Mouse (Mus musculus) hindbrain, postnatal 0 days (tissue): ENCODE data around the gene Frs2. TPM values are rescaled to one million over a fixed set of nuclear protein-coding genes. Genes with fewer than 3 reads are reported as not detected.

Source experiments
- ATAC-seq: fragments of 200-750 bp; cut with Nextera tagmentation; 2 replicates; pipeline ENCODE4 v1.8.0; 2017; ENCODE audit warnings: mild to moderate bottlenecking, moderate TSS enrichment, moderate library complexity
- DNase-seq: peaks from one replicate; pipeline ENCODE4 v3.0.0-alpha.2; 2015; ENCODE audit warnings: low spot score
- H3K27ac ChIP-seq: fragments of 300-500 bp; sonication (generic); 2 replicates; pipeline ENCODE4 v1.5.1; 2014; ENCODE audit warnings: mild to moderate bottlenecking
- H3K27me3 ChIP-seq: fragments of 300-500 bp; sonication (generic); 2 replicates; pipeline ENCODE4 v1.6.1; 2014; ENCODE audit warnings: low read length, mixed read lengths; ENCODE audit not compliant: insufficient read depth
- H3K36me3 ChIP-seq: fragments of 300-500 bp; sonication (generic); 2 replicates; pipeline ENCODE4 v1.6.1; 2014; ENCODE audit warnings: low read length, mixed read lengths; ENCODE audit not compliant: insufficient read depth
- H3K4me1 ChIP-seq: fragments of 300-500 bp; sonication (generic); 2 replicates; pipeline ENCODE4 v1.6.1; 2014; ENCODE audit warnings: antibody characterized with exemption, low read length, mixed read lengths; ENCODE audit not compliant: insufficient read depth
- H3K4me2 ChIP-seq: fragments of 300-500 bp; sonication (generic); 2 replicates; pipeline ENCODE4 v1.6.1; 2014; ENCODE audit warnings: low read depth, mild to moderate bottlenecking, low read length, moderate library complexity, mixed read lengths
- H3K4me3 ChIP-seq: fragments of 300-500 bp; sonication (generic); 2 replicates; pipeline ENCODE4 v1.5.1; 2014; ENCODE audit warnings: low read length
- H3K9ac ChIP-seq: fragments of 300-500 bp; sonication (generic); replicated peaks from 2 replicates; pipeline ENCODE4 v1.6.1; 2014; ENCODE audit warnings: mild to moderate bottlenecking, low read length, moderate library complexity, mixed read lengths
- H3K9me3 ChIP-seq: fragments of 300-500 bp; sonication (generic); 2 replicates; pipeline ENCODE4 v1.6.1; 2016; ENCODE audit warnings: low read length, mixed read lengths
- CTCF ChIP-seq: IDR thresholded peaks from 2 replicates; pipeline ENCODE4 v1.5.1; 2016; ENCODE audit warnings: antibody characterized with exemption, control low read depth, low read depth
- WGBS: fragments of 180-500 bp; shearing (Covaris S2); extraction: QIAGEN DNeasy Blood & Tissue Kit; methylation state at CpG from one replicate; pipeline ENCODE4 v1.1.7; 2014; 5-methylcytosine and 5-hydroxymethylcytosine counted together
- polyA plus RNA-seq: library from polyadenylated mRNA; unstranded; fragments of >200 nt; fragmentation: Nextera tagmentation; extraction: Ambion mirVana; gene quantifications from 2 replicates; pipeline ENCODE4 v1.2.1, GENCODE M21; 2015
- total RNA-seq: library from RNA; depleted of rRNA; stranded (reverse); fragments of >200 nt; gene quantifications from 2 replicates; pipeline ENCODE4 v1.2.3, GENCODE M21; 2014

The Frs2 gene
- total and polyA plus RNA-seq, 2 experiments from 2014 or later = 19.1 to 19.3 TPM

GRCm38 (mm10) chr10:117096096-117096495, 52.2 kb downstream of the Frs2 start:
- DNase-seq = no peak
- peaks cover 16% of the 10 kb centered on the region for H3K4me1 ChIP-seq
- no peaks in the 10 kb centered on the region for H3K27me3 ChIP-seq
- no peak overlapping the region for H3K9ac ChIP-seq
- H3K4me2 ChIP-seq = no peak overlapping the region
- no peak for ATAC-seq
- no peak overlapping the region for H3K4me3 ChIP-seq
- WGBS = 79% methylated on average over 6 of the region's 6 CpGs
- H3K36me3 ChIP-seq = no peaks in the 10 kb centered on the region
- no peak for TF ChIP-seq CTCF
- H3K9me3 ChIP-seq = no peaks in the 10 kb centered on the region
- H3K27ac ChIP-seq = no peak overlapping the region; the same call in 1 of the 2 replicates

GRCm38 (mm10) chr10:117094504-117095329, 53.6 kb downstream of the Frs2 start:
- peaks cover 16% of the 10 kb centered on the region for H3K4me1 ChIP-seq
- H3K27ac ChIP-seq = peak overlapping the region; percentile 89
- WGBS = 12% methylated on average over 15 of the region's 15 CpGs
- no peaks in the 10 kb centered on the region for H3K9me3 ChIP-seq
- H3K4me3 ChIP-seq = no peak overlapping the region
- ATAC-seq (peak; percentile 99), DNase-seq (peak; percentile 90)
- peak overlapping the region; percentile 16; the same call in 1 of the 2 replicates for H3K4me2 ChIP-seq
- TF ChIP-seq CTCF = no peak
- H3K36me3 ChIP-seq = no peaks in the 10 kb centered on the region
- H3K27me3 ChIP-seq = no peaks in the 10 kb centered on the region
- H3K9ac ChIP-seq = no peak overlapping the region

- no peak for ATAC-seq
- Histone ChIP-seq H3K27ac (no peak overlapping the region), H3K36me3 (no peaks in the 10 kb centered on the region), H3K4me2 (no peak overlapping the region), H3K9me3 (no peaks in the 10 kb centered on the region), H3K4me3 (no peak overlapping the region), H3K4me1 (peaks cover 11% of the 10 kb centered on the region), H3K9ac (no peak overlapping the region), H3K27me3 (no peaks in the 10 kb centered on the region)
- no peak for TF ChIP-seq CTCF
- no peak for DNase-seq
- 71% methylated on average over 4 of the region's 4 CpGs for WGBS
These were observed 58.7 kb downstream of the Frs2 start for GRCm38 (mm10) chr10:117089628-117090027.

- no peak for TF ChIP-seq CTCF
- ATAC-seq (no peak), DNase-seq (no peak)
- Histone ChIP-seq H3K27ac (no peak overlapping the region), H3K4me1 (no peaks in the 10 kb centered on the region), H3K4me3 (no peak overlapping the region), H3K4me2 (no peak overlapping the region), H3K9me3 (no peaks in the 10 kb centered on the region), H3K36me3 (peaks cover 38% of the 10 kb centered on the region), H3K9ac (no peak overlapping the region), H3K27me3 (no peaks in the 10 kb centered on the region)
- WGBS = 80% methylated on average over 2 of the region's 2 CpGs
These were observed 66.4 kb downstream of the Frs2 start for GRCm38 (mm10) chr10:117081914-117082359.

GRCm38 (mm10) chr10:117081326-117081725, 67.0 kb downstream of the Frs2 start:
- H3K9me3 ChIP-seq = no peaks in the 10 kb centered on the region
- no peak overlapping the region for H3K4me3 ChIP-seq
- no peak for TF ChIP-seq CTCF
- WGBS = 65% methylated on average over 4 of the region's 4 CpGs
- H3K4me2 ChIP-seq = no peak overlapping the region
- H3K9ac ChIP-seq = no peak overlapping the region
- peaks cover 44% of the 10 kb centered on the region for H3K36me3 ChIP-seq
- H3K27me3 ChIP-seq = no peaks in the 10 kb centered on the region
- no peak overlapping the region for H3K27ac ChIP-seq
- no peaks in the 10 kb centered on the region for H3K4me1 ChIP-seq
- DNase-seq (no peak), ATAC-seq (no peak)

GRCm38 (mm10) chr10:117078284-117078683, 70.0 kb downstream of the Frs2 start:
- H3K36me3 ChIP-seq = peaks cover 49% of the 10 kb centered on the region
- H3K9me3 ChIP-seq = no peaks in the 10 kb centered on the region
- H3K4me2 ChIP-seq = no peak overlapping the region
- no peaks in the 10 kb centered on the region for H3K27me3 ChIP-seq
- DNase-seq = peak; percentile 56
- 76% methylated on average over 6 of the region's 6 CpGs for WGBS
- ATAC-seq = peak; percentile 74
- no peak overlapping the region for H3K4me3 ChIP-seq
- H3K9ac ChIP-seq = no peak overlapping the region
- TF ChIP-seq CTCF = peak; percentile 72
- H3K27ac ChIP-seq = no peak overlapping the region
- no peaks in the 10 kb centered on the region for H3K4me1 ChIP-seq

GRCm38 (mm10) chr10:117073176-117073575, 75.2 kb downstream of the Frs2 start:
- DNase-seq = no peak
- Histone ChIP-seq H3K36me3 (peaks cover 35% of the 10 kb centered on the region; the same call in 1 of the 2 replicates), H3K27ac (no peak overlapping the region), H3K27me3 (no peaks in the 10 kb centered on the region), H3K9ac (no peak overlapping the region), H3K9me3 (no peaks in the 10 kb centered on the region), H3K4me1 (no peaks in the 10 kb centered on the region), H3K4me3 (no peak overlapping the region), H3K4me2 (no peak overlapping the region)
- TF ChIP-seq CTCF = no peak
- no peak for ATAC-seq
- 74% methylated on average over 7 of the region's 7 CpGs for WGBS
